Mouse (Mus musculus) R1 (cell line): ENCODE measurements around the gene Rgl1.
A peak's percentile ranks its signal among the peaks of the same experiment; 100 is the strongest.
"Not testable (repeated sequence)": the region's sequence is repeated elsewhere in the genome, so short reads cannot be mapped to it uniquely, and the experiment has no call there.

Source experiments
- DNase-seq: peaks from one replicate; pipeline ENCODE4 v3.0.0-alpha.2; 2018; ENCODE audit warnings: low read depth, low spot score

Gene Rgl1

GRCm38 (mm10) chr1:152659961-152660360 lies 106.2 kb downstream of the Rgl1 start:
- DNase-seq: no peak

- no peak for DNase-seq
Observed at GRCm38 (mm10) chr1:152656601-152657000, 109.5 kb downstream of the Rgl1 start.

DNA sequence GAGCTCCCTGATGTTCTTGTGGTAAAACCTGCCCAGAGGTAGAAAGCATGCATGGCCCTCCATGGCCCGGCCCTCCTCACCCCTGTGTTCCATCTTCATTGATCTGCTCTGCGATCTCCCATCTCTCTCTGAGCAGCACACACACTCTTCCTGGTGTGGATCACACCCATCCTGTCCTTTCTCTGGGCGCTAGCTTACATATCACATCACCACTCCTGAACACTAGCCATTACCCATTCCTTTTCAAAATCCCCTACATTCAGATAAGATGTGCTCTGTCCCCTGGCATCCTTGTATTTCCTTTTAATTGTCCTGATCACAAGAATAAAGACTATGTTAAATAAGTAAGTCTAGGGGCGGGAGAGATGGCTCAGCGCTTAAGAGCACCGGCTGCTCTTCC lies 111.3 kb downstream of the Rgl1 start:
- DNase-seq: peak; percentile 36

DNA sequence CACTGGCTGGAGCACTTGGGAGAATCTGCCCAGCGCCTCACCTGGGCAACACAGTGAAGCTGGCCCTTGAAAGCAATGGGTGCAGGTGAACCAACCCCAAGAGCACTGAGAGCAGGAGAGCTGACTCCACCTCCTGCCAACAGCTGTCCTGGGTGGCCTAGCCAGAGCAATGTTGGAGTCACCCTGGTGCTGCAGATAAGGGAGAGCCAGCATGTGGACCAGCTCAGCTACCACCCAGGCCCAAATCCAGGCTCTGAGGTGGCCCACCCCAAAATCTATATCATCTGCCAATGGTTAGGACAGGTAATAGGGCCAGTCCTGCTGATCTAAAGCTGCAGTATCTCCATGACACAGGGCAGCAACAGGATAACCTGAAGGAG lies 114.7 kb downstream of the Rgl1 start:
- DNase-seq: no peak

DNA sequence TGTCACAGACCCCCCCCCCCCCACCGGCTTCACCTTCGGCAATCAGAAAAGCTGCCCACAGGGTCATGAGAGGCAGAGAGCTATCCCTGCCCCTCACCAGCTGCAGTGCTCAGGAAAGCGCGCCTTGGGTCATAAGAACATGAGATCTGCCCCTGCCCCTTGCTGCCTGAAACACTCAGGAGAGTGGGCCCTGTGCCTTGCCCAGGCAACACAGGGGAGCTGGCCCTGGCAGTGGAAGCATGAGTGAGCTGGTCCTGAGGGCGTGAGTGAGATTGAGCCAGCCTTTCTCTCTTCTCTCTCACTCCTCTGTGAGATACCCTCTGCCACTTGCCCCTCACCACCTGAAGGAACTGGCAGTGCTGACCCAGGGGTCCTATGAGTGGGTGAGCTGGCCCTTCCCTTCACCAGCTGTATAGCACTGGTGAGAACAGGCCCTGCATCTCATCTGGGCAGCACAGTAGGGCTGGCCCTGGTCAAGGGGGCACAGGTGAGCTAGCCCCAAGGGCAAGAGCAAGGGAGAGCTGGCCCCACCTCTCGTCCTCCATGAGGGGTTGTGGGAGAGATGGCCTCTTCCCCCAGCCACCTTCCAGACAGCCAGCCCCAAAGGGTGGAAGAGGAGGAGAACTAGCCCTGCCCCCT lies 115.2 kb downstream of the Rgl1 start:
- DNase-seq: no peak

- DNase-seq: no peak
Observed at GRCm38 (mm10) chr1:152648052-152648451, 118.1 kb downstream of the Rgl1 start.

GRCm38 (mm10) chr1:152642207-152642606 lies 123.9 kb downstream of the Rgl1 start:
- not testable (repeated sequence) for DNase-seq

GRCm38 (mm10) chr1:152640195-152640981 lies 125.8 kb downstream of the Rgl1 start:
- DNase-seq: no peak

GRCm38 (mm10) chr1:152639344-152639743 lies 126.8 kb downstream of the Rgl1 start:
- DNase-seq: no peak

- no peak for DNase-seq
Observed at GRCm38 (mm10) chr1:152634638-152635037, 131.5 kb downstream of the Rgl1 start.

DNA sequence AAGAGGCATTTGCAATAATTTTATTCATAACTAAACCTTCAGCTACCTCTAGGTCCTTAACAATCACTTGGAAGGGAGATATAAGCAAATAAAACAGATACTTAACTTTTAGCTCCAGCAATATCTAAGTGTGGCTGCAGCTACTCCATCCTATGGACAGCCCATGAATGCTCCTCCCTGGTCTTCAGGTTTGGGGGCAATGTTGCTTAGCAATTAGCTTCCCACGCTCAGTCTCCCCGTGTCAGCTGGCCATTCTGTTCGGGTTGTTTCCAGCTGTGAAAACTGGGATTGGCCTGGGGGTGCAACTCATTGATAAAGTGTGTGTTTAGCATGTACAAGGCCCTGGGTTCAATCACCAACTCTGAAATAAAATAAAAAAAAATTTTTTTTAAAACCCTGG lies 136.4 kb downstream of the Rgl1 start:
- no peak for DNase-seq

DNA sequence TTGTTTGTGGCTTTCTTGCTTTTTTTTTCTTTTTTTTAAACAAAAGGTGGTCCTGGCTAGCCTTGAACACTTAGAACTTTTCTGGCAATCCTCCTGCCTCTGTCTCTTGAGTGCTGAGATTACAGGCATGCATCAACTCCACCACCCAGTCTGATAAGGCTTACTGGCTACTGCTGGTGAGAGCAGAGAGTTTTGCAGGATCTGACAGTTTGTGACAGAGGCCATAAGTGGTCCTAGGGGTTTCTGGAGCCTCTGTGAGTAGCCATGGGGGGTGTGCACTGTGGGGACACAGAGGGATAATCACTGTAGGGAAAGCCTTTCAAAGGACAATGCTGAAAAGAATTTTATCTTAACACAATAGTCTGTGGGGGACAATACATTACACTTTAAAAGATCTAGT lies 140.5 kb downstream of the Rgl1 start:
- DNase-seq: no peak

DNA sequence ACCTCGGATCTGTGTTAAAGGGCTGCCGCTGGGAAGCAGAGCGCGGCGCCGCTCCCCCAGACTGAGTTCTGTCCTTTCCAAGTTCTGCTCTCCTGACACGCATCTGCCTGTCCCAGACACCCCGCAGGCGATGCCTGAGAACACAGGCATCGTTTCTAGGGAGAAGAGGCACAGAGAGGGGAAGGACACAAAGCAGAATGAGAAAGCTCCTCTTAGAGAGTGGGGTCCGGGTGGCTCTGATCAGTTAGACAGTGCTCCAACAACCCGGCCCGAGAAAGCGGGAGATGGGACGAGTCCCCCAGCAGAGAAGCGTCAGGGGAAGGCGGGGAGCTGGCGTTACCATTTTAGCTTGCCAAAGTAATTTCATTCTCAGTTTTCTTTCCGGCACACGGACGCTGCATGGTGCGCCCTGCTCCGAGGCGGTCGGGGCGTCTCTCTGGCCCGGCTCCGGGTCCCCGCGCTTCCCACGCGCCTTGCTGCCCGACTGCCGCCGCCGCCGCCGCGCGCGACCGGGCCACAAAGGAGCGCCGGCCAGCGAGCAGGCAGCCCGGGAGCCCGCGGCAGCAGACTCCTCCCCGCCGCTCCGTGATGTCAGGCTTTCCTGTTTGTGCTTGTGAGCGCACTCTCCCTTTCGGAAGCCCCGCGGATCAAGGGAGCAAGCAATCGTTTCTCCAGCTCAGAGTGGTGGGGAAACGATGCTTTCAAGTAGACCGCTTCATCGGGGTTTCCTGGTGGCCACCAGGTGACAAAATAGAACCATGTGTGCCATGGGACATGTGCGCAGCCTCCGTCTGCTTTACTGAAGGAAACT lies 141.3 kb downstream of the Rgl1 start:
- peak; percentile 76 for DNase-seq

DNA sequence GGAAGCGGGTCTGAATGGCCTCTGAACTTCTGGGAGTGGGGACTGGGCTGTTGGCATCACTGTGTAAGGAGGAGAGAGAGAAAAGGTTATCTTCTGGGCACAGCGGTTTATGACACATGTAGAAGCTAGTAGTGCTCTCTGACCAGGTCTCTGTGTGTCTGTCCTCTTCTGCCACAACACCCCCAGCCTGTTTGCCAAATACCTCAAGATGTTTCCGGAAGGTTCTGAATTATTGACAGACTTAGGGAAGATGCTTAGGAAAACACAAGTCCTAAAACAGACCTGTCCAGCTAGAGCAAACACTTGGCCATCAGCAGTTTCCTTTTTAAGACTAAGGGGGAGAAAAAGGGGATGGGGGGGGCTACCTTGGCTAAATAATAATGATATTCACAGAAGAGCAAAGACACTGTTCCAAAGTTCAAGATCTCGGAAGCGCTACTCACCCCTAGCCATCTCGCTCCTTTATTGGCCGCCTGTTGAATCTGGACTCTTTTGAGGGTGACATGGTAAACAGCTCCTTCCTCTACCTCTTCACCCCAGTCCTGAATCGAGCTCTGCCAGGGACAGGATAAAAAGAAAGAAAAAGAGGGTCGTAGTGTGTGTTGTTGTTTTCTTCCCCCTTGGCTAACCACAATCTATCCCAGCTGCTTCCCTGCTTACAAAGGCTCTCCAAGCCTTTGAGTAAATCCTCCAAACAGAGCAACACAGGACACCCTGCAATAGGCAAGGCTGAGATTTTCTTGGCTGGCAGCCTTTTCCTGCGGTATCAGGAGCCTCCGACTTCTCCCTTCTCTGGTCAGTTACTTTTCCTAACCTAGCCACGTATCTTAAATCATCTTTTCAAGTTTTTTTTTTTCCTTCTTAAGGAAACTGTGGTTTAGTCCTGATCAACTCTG lies 142.5 kb downstream of the Rgl1 start:
- no peak for DNase-seq

DNA sequence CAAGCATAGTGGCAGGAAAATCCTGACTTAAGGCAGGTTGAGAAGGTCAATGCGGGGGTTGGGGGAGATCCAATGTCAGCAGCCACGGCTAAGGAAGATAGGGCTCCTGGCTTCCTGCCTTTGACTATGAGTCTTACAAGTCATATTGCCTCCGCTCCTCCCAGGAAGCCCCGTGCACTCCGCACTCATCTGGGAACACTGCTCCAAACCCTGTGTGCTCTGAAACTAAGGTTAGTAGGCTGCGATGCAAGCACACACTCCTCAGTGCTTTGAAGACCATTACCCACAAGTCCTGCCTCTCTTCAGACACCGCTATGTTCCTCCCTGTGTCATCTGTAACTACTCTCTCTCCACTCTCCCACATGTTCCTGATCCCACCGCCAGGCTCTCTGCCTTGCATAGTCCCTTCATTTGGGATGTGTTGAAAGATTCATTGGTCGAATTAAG lies 143.4 kb downstream of the Rgl1 start:
- DNase-seq: no peak

DNA sequence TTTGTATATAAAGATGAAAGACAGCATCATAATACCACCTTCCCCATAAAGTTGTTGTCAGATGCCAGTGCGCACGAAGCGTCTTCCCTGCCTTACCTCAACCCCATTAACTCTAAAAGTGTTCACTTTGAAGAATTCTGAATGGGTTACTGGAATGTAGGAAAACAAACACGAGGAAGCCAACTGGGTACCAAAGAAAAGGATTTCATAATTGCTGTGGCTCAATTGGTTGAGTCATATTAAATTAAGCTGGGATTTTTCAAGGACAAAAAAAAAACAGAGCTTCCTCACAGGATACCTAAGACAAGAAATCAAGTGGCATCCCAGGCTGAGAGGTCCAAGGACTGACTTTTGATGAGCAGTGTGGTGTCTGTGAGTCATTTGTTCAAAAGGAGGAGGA lies 144.5 kb downstream of the Rgl1 start:
- DNase-seq: no peak

DNA sequence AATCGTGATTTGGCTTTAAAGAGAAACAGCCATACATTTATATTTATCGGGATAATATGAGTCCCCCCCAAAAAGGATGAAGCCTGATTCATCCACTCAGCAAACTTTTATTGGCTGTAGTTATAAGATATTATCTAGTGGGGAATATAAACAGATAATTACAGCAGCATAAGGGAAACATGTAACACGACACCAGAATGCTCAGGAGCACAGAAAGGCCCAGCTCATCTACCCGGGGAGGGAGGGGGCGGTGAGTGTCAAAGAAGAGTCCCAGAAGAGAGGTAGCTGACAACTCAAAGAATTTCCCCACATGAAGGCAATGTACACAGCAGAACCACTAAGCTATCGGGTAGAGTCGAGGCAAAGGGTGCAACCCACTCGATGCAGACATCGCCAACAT lies 146.8 kb downstream of the Rgl1 start:
- DNase-seq: no peak

- DNase-seq: no peak
Observed at GRCm38 (mm10) chr1:152618896-152619295, 147.3 kb downstream of the Rgl1 start.

DNA sequence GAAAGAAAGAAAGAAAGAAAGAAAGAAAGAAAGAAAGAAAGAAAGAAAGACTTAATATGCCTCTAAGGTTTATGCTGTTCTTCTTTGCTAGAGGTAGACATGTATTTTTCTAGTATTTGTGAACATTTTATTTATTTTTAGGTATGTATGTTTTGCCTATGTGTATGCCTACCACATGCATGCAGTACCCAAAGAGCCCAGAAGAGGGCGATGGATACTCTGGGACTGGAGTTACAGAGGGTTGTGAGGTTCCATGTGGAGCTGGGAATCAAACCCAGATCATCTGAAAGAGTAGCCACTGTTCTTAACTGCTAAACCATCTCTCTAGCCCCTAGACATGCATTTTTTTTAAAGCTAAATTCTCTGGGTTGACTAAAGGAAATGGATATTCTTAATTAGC lies 147.8 kb downstream of the Rgl1 start:
- peak; percentile 61 for DNase-seq

DNA sequence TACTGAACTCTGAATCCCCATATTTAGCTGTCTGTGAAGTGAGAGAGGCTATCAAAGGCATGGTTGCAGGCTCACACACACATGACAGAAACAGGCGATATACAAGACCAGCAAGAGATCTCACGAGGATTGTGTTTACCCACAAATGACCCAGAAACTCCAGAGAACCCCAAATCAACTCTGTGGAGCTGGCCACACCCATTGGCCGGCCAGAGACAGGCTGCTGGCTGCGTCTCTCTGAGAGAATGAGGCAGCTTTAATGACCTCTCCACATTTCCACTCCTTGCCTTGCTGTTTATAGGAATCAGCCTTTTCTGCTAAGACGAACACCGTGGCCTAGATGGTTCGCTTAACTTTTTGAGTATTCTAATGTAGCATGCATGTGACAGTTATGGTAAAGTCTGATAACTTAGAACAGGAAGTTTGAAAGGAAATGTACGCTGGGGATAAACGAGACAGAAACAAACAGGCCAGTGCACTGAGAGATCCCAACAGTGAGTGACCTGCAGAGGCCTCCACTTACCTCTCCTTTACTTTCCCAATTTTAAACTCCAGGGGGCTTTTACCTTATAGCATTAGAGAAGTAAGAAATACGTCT lies 148.3 kb downstream of the Rgl1 start:
- DNase-seq: no peak

DNA sequence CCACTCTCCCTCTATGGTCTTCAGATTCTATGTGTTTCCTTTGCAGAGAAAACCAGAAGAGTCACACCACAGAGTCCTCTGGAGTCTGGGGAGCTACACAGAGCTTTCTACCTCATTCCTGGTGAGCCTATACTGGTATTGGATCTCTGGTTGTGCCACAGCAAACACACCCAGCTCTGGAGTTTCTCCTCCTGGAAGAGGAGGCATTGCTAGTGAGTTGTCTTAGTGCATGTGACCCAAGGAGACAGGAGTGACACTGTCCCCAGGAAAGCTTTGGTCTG lies 149.4 kb downstream of the Rgl1 start:
- DNase-seq: no peak
